Mouse (Mus musculus) CD4-positive naive resting alpha-beta T cell, adult 76 days (primary cell): ENCODE results near the gene Mindy4b-ps. TPM values are rescaled to one million over a fixed set of nuclear protein-coding genes. Genes with fewer than 3 reads are reported as not detected.

Experiments
- total RNA-seq: library from RNA; stranded (reverse); gene quantifications from one replicate; pipeline ENCODE4 v1.2.4, GENCODE M21; 2023

The Mindy4b-ps gene
- not detected for total RNA-seq

DNA sequence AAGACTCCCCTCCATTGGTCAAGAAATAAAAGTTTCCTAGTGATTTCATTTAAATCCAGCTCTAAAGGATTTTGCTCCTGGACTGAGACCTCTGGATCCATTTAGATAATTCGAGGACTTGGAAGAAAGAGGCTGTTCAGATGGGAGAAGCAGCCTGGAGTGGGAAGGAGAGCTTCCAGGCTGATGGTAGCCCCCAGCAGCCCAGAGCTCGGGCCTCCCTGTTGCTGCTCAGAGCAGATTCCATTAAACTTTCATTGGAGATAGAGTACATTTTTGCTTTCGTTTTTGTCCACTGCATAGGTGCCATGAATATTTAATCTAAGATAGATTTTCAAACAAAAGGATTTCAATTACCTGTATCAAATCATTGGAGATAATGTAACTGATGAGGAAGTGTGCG lies at the start of gene Mindy4b-ps:
TSS of gene Mindy4b-ps (minus strand) at position 101 of the 400 bp plus-strand sequence.

Other genes with a start within 250 kb of the Mindy4b-ps start
- gene Selenot, start 245.7 kb downstream of the Mindy4b-ps start, total RNA-seq: 140 TPM
- not detected for gene Erich6, start 185.1 kb downstream of the Mindy4b-ps start, total RNA-seq
- 55.1 TPM for gene Siah2, start 129.9 kb downstream of the Mindy4b-ps start, total RNA-seq
- gene Clrn1, start 63.0 kb upstream of the Mindy4b-ps start, total RNA-seq: not detected
- gene Med12l, start 183.5 kb upstream of the Mindy4b-ps start, total RNA-seq: 1.2 TPM